14 mouse cellular contexts compared by ENCODE assay signal in the genomic region with DNA sequence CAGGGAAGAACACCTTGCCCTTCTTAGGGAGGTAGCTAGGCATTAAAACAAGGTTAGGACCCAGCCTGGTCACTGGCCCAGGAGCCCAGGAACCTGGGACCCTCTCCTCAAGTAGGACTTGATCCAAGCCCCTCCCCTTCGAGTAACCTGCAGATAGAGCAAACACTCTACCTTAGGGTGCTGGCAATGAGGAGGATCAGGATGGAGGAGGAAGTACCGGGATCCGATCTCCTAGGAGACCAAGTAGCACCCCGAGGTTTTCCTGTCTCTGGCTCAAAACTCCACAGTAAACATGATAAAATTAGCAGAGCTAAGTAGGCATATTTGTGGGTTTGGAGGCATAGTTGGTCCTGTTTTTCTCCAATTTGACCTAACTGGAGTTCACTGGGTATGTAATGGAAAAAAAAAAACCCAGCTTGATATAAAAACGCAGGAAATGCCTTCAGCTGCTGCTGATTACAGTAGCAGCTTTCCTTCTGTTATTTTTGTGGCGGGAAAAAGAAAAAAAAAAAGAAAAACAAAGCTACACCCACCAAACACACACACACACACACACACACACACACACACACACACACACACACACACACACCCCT.
A peak's percentile ranks its signal among the peaks of the same experiment; 100 is the strongest.
DNase-seq lines count a peak whose midpoint lies in the region; ATAC-seq and TF ChIP-seq lines count a peak whose summit lies in the region.
"Had no signal": no experiment of that assay in that cellular context is flagged by ENCODE, and none has a peak within 500 bp of the region (broad histone marks: within the 10 kb centered on the region; RNA-seq: fewer than 3 reads in every experiment).

No protein-coding gene starts in this region.

- no peak overlapping the region for H3K4me3 ChIP-seq in heart, embryonic 10.5 days
- no peak overlapping the region for H3K4me3 ChIP-seq in liver, adult 2 months (ENCODE audit: insufficient read depth, low read depth, low read length)
- no peak overlapping the region for H3K4me3 ChIP-seq in liver, embryonic 12.5 days
- no peak overlapping the region for H3K4me3 ChIP-seq in embryonic facial prominence, embryonic 14.5 days (ENCODE audit: low read depth, low read length)
- H3K4me3 ChIP-seq in hindbrain, embryonic 11.5 days (ENCODE audit: low read depth, low read length): no peak overlapping the region
- H3K4me3 ChIP-seq: forebrain, embryonic 15.5 days; hindbrain, embryonic 13.5 days had no signal

- peaks cover 11% of the 10 kb centered on the region for H3K4me1 ChIP-seq in heart, embryonic 10.5 days
- H3K4me1 ChIP-seq in liver, adult 2 months (ENCODE audit: control insufficient read depth, insufficient read depth, low read length): 0 out of 2 replicates have a peak, but pooled peaks cover 4% of the 10 kb centered on the region
- H3K4me1 ChIP-seq in liver, embryonic 12.5 days: no peaks in the 10 kb centered on the region
- no peaks in the 10 kb centered on the region; the same call in 1 of the 2 replicates for H3K4me1 ChIP-seq in embryonic facial prominence, embryonic 14.5 days (ENCODE audit: control insufficient read depth, insufficient read depth, low read length)
- H3K4me1 ChIP-seq in hindbrain, embryonic 11.5 days (replicated peaks; ENCODE audit: control insufficient read depth, insufficient read depth, low read length): no peaks in the 10 kb centered on the region
- H3K4me1 ChIP-seq: forebrain, embryonic 15.5 days; hindbrain, embryonic 13.5 days had no signal

- no peak for TF ChIP-seq CTCF in liver, adult 2 months (IDR thresholded peaks at IDR 0.05; ENCODE audit: low read depth, low read length)

- TF ChIP-seq POLR2A in liver, adult 2 months (IDR thresholded peaks at IDR 0.05; ENCODE audit: extremely low read depth, insufficient read depth, low read length): no peak

- 52% methylated on average over 6 of the region's 6 CpGs for WGBS in heart, embryonic 10.5 days
- WGBS in liver, adult 2 months: 49% methylated on average over 6 of the region's 6 CpGs
- WGBS in liver, embryonic 12.5 days (ENCODE audit: insufficient replicate concordance): 32% methylated on average over 6 of the region's 6 CpGs
- 57% methylated on average over 6 of the region's 6 CpGs for WGBS in embryonic facial prominence, embryonic 14.5 days
- WGBS in hindbrain, embryonic 11.5 days: 61% methylated on average over 6 of the region's 6 CpGs

- no peak for ATAC-seq in liver, embryonic 12.5 days
- no peak for ATAC-seq in embryonic facial prominence, embryonic 14.5 days (ENCODE audit: low read depth)
- ATAC-seq in hindbrain, embryonic 11.5 days (ENCODE audit: low FRiP score): no peak
- ATAC-seq: forebrain, embryonic 15.5 days; intestine, embryonic 16.5 days had no signal

- H3K9ac ChIP-seq in liver, adult 2 months (ENCODE audit: low read depth, low read length): no peak overlapping the region
- no peak overlapping the region for H3K9ac ChIP-seq in liver, embryonic 12.5 days
- no peak overlapping the region for H3K9ac ChIP-seq in embryonic facial prominence, embryonic 14.5 days (ENCODE audit: low read depth, low read length)
- H3K9ac ChIP-seq in hindbrain, embryonic 11.5 days (ENCODE audit: low read depth, low read length): no peak overlapping the region
- H3K9ac ChIP-seq: forebrain, embryonic 15.5 days; hindbrain, embryonic 13.5 days had no signal

- H3K9me3 ChIP-seq in heart, embryonic 10.5 days: no peaks in the 10 kb centered on the region
- no peaks in the 10 kb centered on the region for H3K9me3 ChIP-seq in liver, embryonic 12.5 days (replicated peaks)
- H3K9me3 ChIP-seq in embryonic facial prominence, embryonic 14.5 days (ENCODE audit: control insufficient read depth, low read length): no peaks in the 10 kb centered on the region
- H3K9me3 ChIP-seq in hindbrain, embryonic 11.5 days (ENCODE audit: control insufficient read depth, low read length): no peaks in the 10 kb centered on the region
- H3K9me3 ChIP-seq: forebrain, embryonic 15.5 days; hindbrain, embryonic 13.5 days had no signal

- peak; percentile 42 for DNase-seq in heart, adult 8-10 months (ENCODE audit: low spot score)
- no peak for DNase-seq in heart, embryonic 10.5 days (ENCODE audit: low spot score)
- peak; percentile 17 for DNase-seq in liver, adult 2 months (ENCODE audit: extremely low read depth, low read depth, low spot score)
- peak; percentile 57 for DNase-seq in embryonic facial prominence, embryonic 14.5 days (ENCODE audit: low spot score)
- peak; percentile 15 for DNase-seq in naive thymus-derived CD4-positive, alpha-beta T cell, adult 2 months (ENCODE audit: low read depth)
- no peak for DNase-seq in hindbrain, embryonic 11.5 days (ENCODE audit: low spot score)
- DNase-seq in right cerebral cortex, postnatal 36 days (ENCODE audit: low spot score in 2 of 2): no peak
- DNase-seq: adrenal gland, postnatal 10 days; gastrocnemius, postnatal 14 days; thymus, adult 18-20 months had no signal

- no peaks in the 10 kb centered on the region for H3K79me2 ChIP-seq in liver, adult 2 months (ENCODE audit: control insufficient read depth, insufficient read depth, low read length)

- H3K4me2 ChIP-seq in liver, embryonic 12.5 days: no peak overlapping the region
- H3K4me2 ChIP-seq in embryonic facial prominence, embryonic 14.5 days (ENCODE audit: low read depth, low read length): no peak overlapping the region
- H3K4me2 ChIP-seq in hindbrain, embryonic 11.5 days (replicated peaks; ENCODE audit: low read depth, low read length): no peak overlapping the region
- H3K4me2 ChIP-seq: forebrain, embryonic 15.5 days; hindbrain, embryonic 13.5 days had no signal

- no peak overlapping the region for H3K27ac ChIP-seq in heart, embryonic 10.5 days
- H3K27ac ChIP-seq in liver, adult 2 months (replicated peaks; ENCODE audit: insufficient read depth, low read depth, low read length): peak overlapping the region; percentile 79
- H3K27ac ChIP-seq in liver, embryonic 12.5 days: no peak overlapping the region
- no peak overlapping the region; the same call in 1 of the 2 replicates for H3K27ac ChIP-seq in embryonic facial prominence, embryonic 14.5 days (replicated peaks; ENCODE audit: low read depth, low read length)
- no peak overlapping the region for H3K27ac ChIP-seq in hindbrain, embryonic 11.5 days (ENCODE audit: low read depth, low read length)
- H3K27ac ChIP-seq: forebrain, embryonic 15.5 days; hindbrain, embryonic 13.5 days had no signal

- H3K36me3 ChIP-seq in heart, embryonic 10.5 days: no peaks in the 10 kb centered on the region
- no peaks in the 10 kb centered on the region for H3K36me3 ChIP-seq in liver, adult 2 months (ENCODE audit: control insufficient read depth, insufficient read depth, low read length)
- H3K36me3 ChIP-seq in liver, embryonic 12.5 days: no peaks in the 10 kb centered on the region
- H3K36me3 ChIP-seq in embryonic facial prominence, embryonic 14.5 days (ENCODE audit: control insufficient read depth, insufficient read depth, low read length): no peaks in the 10 kb centered on the region
- H3K36me3 ChIP-seq in hindbrain, embryonic 11.5 days (ENCODE audit: control insufficient read depth, insufficient read depth, low read length): no peaks in the 10 kb centered on the region
- H3K36me3 ChIP-seq: forebrain, embryonic 15.5 days; hindbrain, embryonic 13.5 days had no signal

- no peaks in the 10 kb centered on the region for H3K27me3 ChIP-seq in heart, embryonic 10.5 days (ENCODE audit: insufficient read depth, poor library complexity, severe bottlenecking)
- H3K27me3 ChIP-seq in liver, adult 2 months (ENCODE audit: control insufficient read depth, insufficient read depth, low read length): no peaks in the 10 kb centered on the region
- H3K27me3 ChIP-seq in liver, embryonic 12.5 days (replicated peaks): no peaks in the 10 kb centered on the region
- H3K27me3 ChIP-seq in embryonic facial prominence, embryonic 14.5 days (replicated peaks; ENCODE audit: control insufficient read depth, insufficient read depth, low read length): no peaks in the 10 kb centered on the region
- H3K27me3 ChIP-seq in hindbrain, embryonic 11.5 days (ENCODE audit: control insufficient read depth, insufficient read depth, low read length): no peaks in the 10 kb centered on the region
- H3K27me3 ChIP-seq: forebrain, embryonic 15.5 days; hindbrain, embryonic 13.5 days had no signal

Comparison
In these comparisons a context has a peak if more than half of its experiments do, and no peak if none do; other contexts are left out.
1. DNase-seq: peak in heart, adult 8-10 months (single experiment), liver, adult 2 months (single experiment), embryonic facial prominence, embryonic 14.5 days (single experiment) and naive thymus-derived CD4-positive, alpha-beta T cell, adult 2 months (single experiment); none in heart, embryonic 10.5 days (single experiment), hindbrain, embryonic 11.5 days (single experiment) and right cerebral cortex, postnatal 36 days (0 of 2).